Mouse (Mus musculus) lung, postnatal 0 days (tissue): Measurements from ENCODE around the gene Cox4i1.

Experiments used
- CTCF ChIP-seq: IDR thresholded peaks from 2 replicates; pipeline ENCODE4 v1.5.1; 2016; ENCODE audit warnings: antibody characterized with exemption, mild to moderate bottlenecking
- EP300 ChIP-seq: IDR thresholded peaks from 2 replicates; pipeline ENCODE4 v1.6.1; 2016; ENCODE audit warnings: antibody characterized with exemption, mild to moderate bottlenecking, control low read depth

- TF ChIP-seq EP300, result no peak
- no peak for TF ChIP-seq CTCF
Measured at GRCm38 (mm10) chr8:120623608-120624007, 44.4 kb upstream of the Cox4i1 start.
